In genomic region chr14:25845832-25846383, GRCm38 (mm10) we compare ENCODE assay signal across 18 mouse cellular contexts. TPM values are rescaled to one million over a fixed set of nuclear protein-coding genes. Genes with fewer than 3 reads are reported as not detected.
"Had no signal": no experiment of that assay in that cellular context is flagged by ENCODE, and none has a peak within 500 bp of the region (broad histone marks: within the 10 kb centered on the region; RNA-seq: fewer than 3 reads in every experiment).

No protein-coding gene starts in this region.

- H3K4me3 ChIP-seq: limb, embryonic 13.5 days; liver, embryonic 15.5 days; midbrain, embryonic 10.5 days; neural tube, embryonic 12.5 days; stomach, embryonic 15.5 days had no signal

- H3K4me2 ChIP-seq: limb, embryonic 13.5 days; liver, embryonic 11.5 days; liver, embryonic 15.5 days; lung, embryonic 14.5 days; neural tube, embryonic 12.5 days; stomach, embryonic 15.5 days had no signal

- H3K36me3 ChIP-seq: limb, embryonic 13.5 days; liver, embryonic 15.5 days; midbrain, embryonic 10.5 days; neural tube, embryonic 12.5 days; stomach, embryonic 15.5 days had no signal

- DNase-seq: kidney, adult 11 months; kidney, adult 9 months; kidney, postnatal 14 days; left cerebral cortex, postnatal 4 days; lung, embryonic 14.5 days; lung, postnatal 10 days; lung, postnatal 4 days; midbrain, embryonic 14.5 days; right cerebral cortex, postnatal 4 days; thymus, postnatal 4 days had no signal

- H3K9me3 ChIP-seq: limb, embryonic 13.5 days; liver, embryonic 15.5 days; midbrain, embryonic 10.5 days; neural tube, embryonic 12.5 days; stomach, embryonic 15.5 days had no signal

- H3K27ac ChIP-seq: limb, embryonic 13.5 days; liver, embryonic 15.5 days; midbrain, embryonic 10.5 days; neural tube, embryonic 12.5 days had no signal

- H3K9ac ChIP-seq: limb, embryonic 13.5 days; liver, embryonic 15.5 days; lung, embryonic 14.5 days; neural tube, embryonic 12.5 days; stomach, embryonic 15.5 days had no signal

- H3K27me3 ChIP-seq: stomach, embryonic 15.5 days had no signal

RNA-seq across cellular contexts. Expression of gene Plac9a, which starts 57.0 kb away (rescaled TPM):
- total RNA-seq: megakaryocyte, adult 5-6 weeks; neutrophil, adult 5-6 weeks had no signal
- polyA plus RNA-seq: limb, embryonic 13.5 days; liver, embryonic 11.5 days; midbrain, embryonic 10.5 days; midbrain, embryonic 14.5 days; neural tube, embryonic 12.5 days had no signal
